Comparison of ENCODE assay signal across 9 mouse cellular contexts in genomic region chr4:152177174-152177536, GRCm38 (mm10). TPM values are rescaled to one million over a fixed set of nuclear protein-coding genes. Genes with fewer than 3 reads are reported as not detected.
A peak's percentile ranks its signal among the peaks of the same experiment; 100 is the strongest.
DNase-seq lines count a peak whose midpoint lies in the region; ATAC-seq lines count a peak whose summit lies in the region.
"Had no signal": no experiment of that assay in that cellular context is flagged by ENCODE, and none has a peak within 500 bp of the region (broad histone marks: within the 10 kb centered on the region; RNA-seq: fewer than 3 reads in every experiment).

No protein-coding gene starts in this region.

- peak overlapping the region; percentile 98 for H3K27ac ChIP-seq in heart, embryonic 10.5 days
- 0 out of 2 replicates have a peak overlapping the region, but pooled peaks have one; percentile 65 for H3K27ac ChIP-seq in forebrain, embryonic 12.5 days
- H3K27ac ChIP-seq in liver, embryonic 13.5 days, result peak overlapping the region; percentile 74

- H3K9me3 ChIP-seq in heart, embryonic 10.5 days, result no peaks in the 10 kb centered on the region
- no peaks in the 10 kb centered on the region for H3K9me3 ChIP-seq in forebrain, embryonic 12.5 days
- no peaks in the 10 kb centered on the region for H3K9me3 ChIP-seq in liver, embryonic 13.5 days (replicated peaks)

- H3K4me3 ChIP-seq in heart, embryonic 10.5 days, result peak overlapping the region; percentile 88
- peak overlapping the region; percentile 65 for H3K4me3 ChIP-seq in forebrain, embryonic 12.5 days (replicated peaks)
- peak overlapping the region; percentile 77 for H3K4me3 ChIP-seq in liver, embryonic 13.5 days (replicated peaks)

- ATAC-seq in forebrain, embryonic 12.5 days (ENCODE audit: low FRiP score), result no peak
- ATAC-seq in liver, embryonic 13.5 days (ENCODE audit: low read depth), result no peak

- H3K27me3 ChIP-seq in heart, embryonic 10.5 days (ENCODE audit: insufficient read depth, poor library complexity, severe bottlenecking), result peaks cover 67% of the 10 kb centered on the region
- H3K27me3 ChIP-seq in forebrain, embryonic 12.5 days, result peaks cover 64% of the 10 kb centered on the region
- peaks cover 22% of the 10 kb centered on the region for H3K27me3 ChIP-seq in liver, embryonic 13.5 days

- peaks cover 25% of the 10 kb centered on the region for H3K4me1 ChIP-seq in heart, embryonic 10.5 days
- peaks cover 25% of the 10 kb centered on the region for H3K4me1 ChIP-seq in forebrain, embryonic 12.5 days
- peaks cover 40% of the 10 kb centered on the region for H3K4me1 ChIP-seq in liver, embryonic 13.5 days (replicated peaks)

- no peaks in the 10 kb centered on the region for H3K36me3 ChIP-seq in heart, embryonic 10.5 days
- H3K36me3 ChIP-seq in forebrain, embryonic 12.5 days (replicated peaks), result no peaks in the 10 kb centered on the region
- H3K36me3 ChIP-seq in liver, embryonic 13.5 days, result no peaks in the 10 kb centered on the region

- 64% methylated on average over 6 of the region's 6 CpGs for WGBS in heart, embryonic 10.5 days
- WGBS in forebrain, embryonic 12.5 days, result 70% methylated on average over 6 of the region's 6 CpGs
- 39% methylated on average over 6 of the region's 6 CpGs for WGBS in liver, embryonic 13.5 days (ENCODE audit: insufficient replicate concordance)

- peak overlapping the region; percentile 85 for H3K9ac ChIP-seq in forebrain, embryonic 12.5 days
- peak overlapping the region; percentile 87 for H3K9ac ChIP-seq in liver, embryonic 13.5 days

- no peak for DNase-seq in heart, embryonic 10.5 days (ENCODE audit: low spot score)
- no peak for DNase-seq in heart, adult 18-20 months
- DNase-seq in 416B (ENCODE audit: low read depth), result peak; percentile 66
- no peak for DNase-seq in liver, embryonic 13.5 days
- no peak for DNase-seq in ovary, postnatal 10 days (ENCODE audit: low spot score)
- DNase-seq in frontal cortex, postnatal 36 days (ENCODE audit: low spot score in 2 of 2), result no peak
- no peak for DNase-seq in urinary bladder, postnatal 14 days (ENCODE audit: low spot score)

- H3K4me2 ChIP-seq in forebrain, embryonic 12.5 days, result peak overlapping the region; percentile 97
- peak overlapping the region; percentile 95 for H3K4me2 ChIP-seq in liver, embryonic 13.5 days

RNA-seq across cellular contexts. Expression of gene Acot7, which starts 0.8 kb away (rescaled TPM):
- polyA plus RNA-seq in heart, embryonic 10.5 days (2016; fragmentation: Nextera tagmentation; extraction: Ambion mirVana), result 43.7 and 48.9 TPM in 2 replicates
- 10 to 100 TPM; 61.9 to 66.2 TPM for total RNA-seq in heart, adult 18-20 months (2021)
- polyA plus RNA-seq in forebrain, embryonic 12.5 days (2016; fragmentation: Nextera tagmentation; extraction: Ambion mirVana), result 85.9 and 86.7 TPM in 2 replicates
- 24.8 and 25.2 TPM in 2 replicates for polyA plus RNA-seq in liver, embryonic 13.5 days (2015; fragmentation: Nextera tagmentation; extraction: Ambion mirVana)

RNA-seq across cellular contexts. Expression of gene Hes2, which starts 18.5 kb away (rescaled TPM):
- not detected in 2 replicates for polyA plus RNA-seq in heart, embryonic 10.5 days (2016; fragmentation: Nextera tagmentation; extraction: Ambion mirVana)
- not detected for total RNA-seq in heart, adult 18-20 months (2021)
- polyA plus RNA-seq in forebrain, embryonic 12.5 days (2016; fragmentation: Nextera tagmentation; extraction: Ambion mirVana), result not detected in 2 replicates
- 0.06 TPM in 1 of 2 replicates, not detected in the other for polyA plus RNA-seq in liver, embryonic 13.5 days (2015; fragmentation: Nextera tagmentation; extraction: Ambion mirVana)
- total RNA-seq: megakaryocyte progenitor cell, adult 5-6 weeks had no signal

RNA-seq across cellular contexts. Expression of gene Espn, which starts 25.0 kb away (rescaled TPM):
- 1.4 and 4.0 TPM in 2 replicates for polyA plus RNA-seq in heart, embryonic 10.5 days (2016; fragmentation: Nextera tagmentation; extraction: Ambion mirVana)
- 1 to 10 TPM; 2.5 to 2.7 TPM for total RNA-seq in heart, adult 18-20 months (2021)
- 1.8 and 2.1 TPM in 2 replicates for polyA plus RNA-seq in forebrain, embryonic 12.5 days (2016; fragmentation: Nextera tagmentation; extraction: Ambion mirVana)
- 1.8 and 2.1 TPM in 2 replicates for polyA plus RNA-seq in liver, embryonic 13.5 days (2015; fragmentation: Nextera tagmentation; extraction: Ambion mirVana)
